Mouse (Mus musculus) c-Kit-negative CD71-positive TER-119-positive erythroid progenitor cells, embryonic 14.5 days (primary cell): ENCODE measurements at regions not wholly inside any gene's neighbourhood (a gene's known extent, or its start where the extent isn't known, plus 50 kb on each side); places are given as distances from the start of the nearest gene placed in this dataset.

ENCODE experiments used
- DNase-seq: peaks from one replicate; pipeline ENCODE4 v3.0.0-alpha.2; 2013; ENCODE audit warnings: low read depth, low spot score

GRCm38 (mm10) chr13:53586771-53587170 lies 113.9 kb upstream of the Msx2 start:
- DNase-seq, result no peak

DNA sequence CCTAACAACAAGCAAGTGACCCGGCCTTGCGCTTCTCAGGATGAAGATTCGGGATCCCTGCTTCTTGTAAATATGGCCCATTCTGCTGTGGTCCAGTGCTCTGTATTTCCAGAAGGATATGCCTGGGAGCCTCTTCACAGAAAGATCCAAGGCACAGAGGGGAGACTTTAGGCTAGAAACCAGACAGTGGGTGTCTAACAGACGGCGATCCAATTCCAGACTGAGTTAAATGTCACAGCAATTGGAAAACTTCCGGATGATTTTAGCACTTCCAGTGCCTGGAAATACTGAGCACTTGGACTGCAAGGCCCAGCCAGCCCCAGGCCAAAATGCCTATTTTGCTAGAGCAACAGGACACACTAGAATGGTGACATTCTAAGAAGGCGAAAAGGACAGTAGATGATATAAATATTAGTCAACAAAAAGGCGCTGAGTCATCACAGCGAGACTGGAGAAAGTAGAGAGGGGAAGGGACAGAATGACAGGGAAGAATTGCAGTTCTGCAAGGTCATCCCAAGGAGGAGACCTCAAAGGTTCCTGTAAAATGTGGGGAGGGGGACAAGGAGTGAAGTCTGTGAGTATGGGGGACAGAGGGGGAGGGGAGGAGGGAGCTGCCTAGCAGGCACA lies 111.7 kb upstream of the Msx2 start:
- DNase-seq, result no peak

GRCm38 (mm10) chr13:53553876-53554577 lies 81.2 kb upstream of the Msx2 start:
- DNase-seq, result no peak

DNA sequence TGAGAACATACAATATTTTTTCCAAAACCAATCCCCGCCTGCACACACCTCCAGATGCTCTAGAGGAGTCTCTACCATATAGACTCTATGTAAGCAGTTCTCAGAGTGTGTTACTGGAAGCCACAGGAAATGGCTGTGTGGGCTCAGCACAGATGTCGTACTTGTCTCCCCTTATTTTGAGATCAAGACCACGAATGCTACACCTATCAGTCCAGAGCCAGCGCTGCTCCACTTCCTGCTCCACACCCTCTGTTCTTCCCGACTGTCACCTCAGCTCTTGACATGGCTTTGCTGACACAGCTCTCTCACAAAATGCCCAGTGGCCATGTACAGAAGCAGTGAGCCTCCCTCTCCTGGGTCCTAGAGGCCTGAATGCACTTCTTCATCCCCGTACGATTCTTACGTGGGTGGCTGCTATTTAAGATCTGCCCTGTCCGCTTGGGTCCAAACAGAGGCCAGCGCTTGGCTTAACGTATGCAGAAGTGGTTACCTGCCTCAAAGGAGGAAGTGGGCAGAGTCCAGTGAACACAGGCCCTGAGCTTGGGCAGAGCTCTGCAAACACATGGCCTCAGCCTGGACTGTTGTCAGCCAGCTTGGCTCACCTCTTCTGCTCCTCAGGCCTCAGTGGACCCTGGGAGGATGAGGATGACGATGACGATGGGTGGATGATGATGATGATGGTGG lies 80.5 kb upstream of the Msx2 start:
- DNase-seq, result no peak

- no peak for DNase-seq
These were observed 75.5 kb upstream of the Msx2 start for GRCm38 (mm10) chr13:53548396-53548795.

DNA sequence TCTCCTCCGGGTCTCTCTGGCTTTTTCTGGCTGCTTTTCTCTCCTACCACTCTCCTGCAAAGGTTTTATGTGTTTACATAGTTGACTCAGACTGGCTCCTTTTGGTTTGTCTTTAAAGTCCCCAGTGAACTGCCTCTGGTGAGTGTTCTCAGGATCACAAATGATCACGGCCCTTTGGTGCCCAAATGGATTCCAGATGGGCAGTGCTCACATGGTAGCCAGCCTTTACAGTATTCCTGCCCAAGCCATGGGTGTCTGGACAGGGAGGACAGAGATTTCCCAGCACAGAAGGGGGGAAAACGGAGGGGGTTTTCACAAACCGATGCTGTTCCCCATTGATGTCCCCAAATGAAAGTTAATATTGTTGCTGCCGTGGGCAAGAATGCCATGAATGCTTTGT lies 70.4 kb upstream of the Msx2 start:
- no peak for DNase-seq

GRCm38 (mm10) chr13:53539797-53540196 lies 66.9 kb upstream of the Msx2 start:
- no peak for DNase-seq

DNA sequence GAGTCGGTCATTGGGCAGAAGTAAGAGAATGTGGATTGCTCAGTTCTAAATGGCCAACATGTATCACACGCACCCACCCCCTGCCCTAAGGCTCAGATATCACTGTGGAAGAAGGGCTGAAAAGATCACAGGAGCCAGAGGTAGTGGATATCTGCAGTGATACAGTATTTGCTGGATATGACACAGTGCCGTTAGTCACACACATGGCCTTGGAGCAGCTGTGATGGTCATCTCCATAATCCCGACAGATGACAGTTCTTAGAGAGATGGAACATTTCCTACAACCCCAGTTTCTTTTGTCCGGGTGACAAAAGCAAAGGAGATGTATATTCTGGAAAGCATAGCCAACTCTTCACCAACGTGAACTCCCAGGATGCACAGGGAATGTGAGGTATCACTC lies 65.1 kb upstream of the Msx2 start:
- DNase-seq, result no peak

DNA sequence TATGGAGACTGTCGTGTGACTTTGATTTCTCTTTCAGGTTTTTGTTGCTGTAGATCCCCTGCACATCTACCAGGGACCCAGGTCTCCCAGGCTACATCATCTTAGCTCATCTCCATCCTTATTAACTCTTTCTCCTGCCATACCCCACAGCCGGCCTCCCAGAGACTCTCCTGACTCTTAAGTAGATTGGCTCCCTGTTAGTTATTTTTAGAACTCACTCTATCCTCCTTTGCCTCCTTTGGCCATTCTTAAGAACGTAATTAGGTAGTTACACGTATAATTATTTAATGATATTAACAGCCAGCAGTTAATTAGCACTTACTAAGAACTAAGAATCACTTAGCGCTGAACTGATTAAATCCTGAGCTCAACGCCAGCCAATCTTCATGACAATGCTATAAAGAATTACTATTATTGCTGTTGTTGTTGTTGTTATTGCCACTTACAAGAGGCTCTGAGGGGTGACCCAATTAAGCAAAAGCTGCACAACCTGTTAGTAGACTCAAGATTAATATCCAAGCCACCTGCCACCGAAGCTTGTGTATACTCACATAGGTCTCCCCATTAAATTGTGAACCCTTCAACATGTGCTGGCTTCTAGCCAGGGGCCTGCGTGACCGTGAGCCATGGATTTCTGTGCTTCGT lies 63.0 kb upstream of the Msx2 start:
- no peak for DNase-seq

DNA sequence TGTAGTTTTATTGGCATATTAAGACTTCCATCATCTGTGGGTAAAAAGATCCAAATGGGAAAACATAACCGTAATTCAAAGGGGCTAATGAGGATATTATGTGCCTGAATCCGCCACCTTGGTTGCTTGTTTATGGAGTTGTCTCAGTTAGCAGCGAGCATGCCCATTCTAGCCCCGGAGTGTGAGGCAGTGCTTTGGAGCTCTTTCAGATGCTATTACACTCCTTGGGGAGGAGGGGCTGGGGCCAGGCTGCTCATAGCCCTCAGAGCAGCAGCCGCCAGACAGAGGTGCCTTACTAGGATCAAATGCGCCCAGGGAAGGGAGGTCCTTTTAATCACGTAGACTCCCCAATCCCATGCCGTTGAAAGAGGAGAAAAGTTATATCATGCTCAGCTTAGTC lies 60.9 kb upstream of the Msx2 start:
- no peak for DNase-seq

DNA sequence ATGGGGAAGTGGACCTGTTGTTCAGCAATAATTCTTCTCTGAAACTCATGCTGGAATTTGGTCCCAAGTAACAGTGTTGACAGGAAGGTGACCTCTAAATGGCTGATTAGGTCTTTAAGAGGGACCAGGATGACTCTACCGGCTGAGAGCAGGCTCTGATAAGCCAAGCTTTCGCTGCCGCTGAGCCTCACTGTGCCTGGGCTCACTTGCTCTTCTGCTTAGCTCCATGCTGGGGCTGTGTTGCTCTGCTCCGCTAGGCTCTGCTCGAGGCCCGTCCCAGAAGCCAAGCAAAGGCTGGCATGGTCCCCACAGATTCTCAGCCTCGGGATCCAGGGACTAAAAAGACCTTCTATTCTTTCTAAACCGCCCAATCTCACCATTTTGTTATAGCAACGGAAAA lies 54.0 kb upstream of the Msx2 start:
- DNase-seq, result no peak

DNA sequence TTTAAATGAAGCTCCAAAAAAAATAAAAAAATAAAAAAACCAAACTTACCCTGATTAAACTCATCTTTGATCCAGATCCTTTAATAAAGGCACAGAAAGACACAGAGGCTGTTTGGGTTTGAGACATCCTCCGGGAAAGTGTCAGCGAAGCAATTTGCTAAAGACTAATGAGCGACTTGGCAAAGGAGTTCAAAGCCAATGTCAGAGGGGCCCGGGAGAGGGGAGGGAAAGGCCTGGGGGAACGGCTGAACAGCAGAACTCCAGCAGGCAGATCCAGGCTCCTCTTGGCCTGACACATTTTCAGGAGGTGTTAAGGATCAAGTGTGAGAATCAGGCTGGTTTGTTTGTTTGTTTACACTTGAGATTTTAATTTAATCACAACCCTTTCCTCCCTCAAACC lies 49.9 kb upstream of the Msx2 start:
- DNase-seq, result no peak
